Mouse (Mus musculus) heart, adult 10 weeks (tissue): ENCODE results near the gene Ndufv1. TPM values are rescaled to one million over a fixed set of nuclear protein-coding genes. Genes with fewer than 3 reads are reported as not detected.

Source experiments
- polyA plus RNA-seq: library from polyadenylated mRNA; stranded (reverse); fragments of 350-450 nt; fragmentation: Illumina TruSeq; extraction: RNeasy Lipid Tissue Mini Kit (QIAGEN cat#74804); gene quantifications from one replicate; pipeline ENCODE4 v1.2.3, GENCODE M21; 2014; ENCODE audit warnings: low read depth, low replicate concordance

Gene Ndufv1
- 979 TPM for polyA plus RNA-seq

GRCm38 (mm10) chr19:4012432-4013022 is at the start of gene Ndufv1:
Ndufv1 (minus strand) TSS chr19:4012806.

GRCm38 (mm10) chr19:4059069-4059740 is 46.6 kb upstream of the Ndufv1 start, which contains the start of gene Gstp3:
Gstp3 (minus strand) TSS chr19:4059569.

GRCm38 (mm10) chr19:4045966-4046865 is 33.6 kb upstream of the Ndufv1 start, which contains the start of gene Gstp2:
Gstp2 (minus strand) TSS chr19:4046023.

GRCm38 (mm10) chr19:4037788-4038232 is 25.2 kb upstream of the Ndufv1 start, which contains the start of gene Gstp1:
Gstp1 (minus strand) TSS chr19:4037985.

GRCm38 (mm10) chr19:4003112-4003511 is 9.5 kb downstream of the Ndufv1 start, which contains the start of gene Doc2g:
Doc2g (plus strand) TSS chr19:4003313.

GRCm38 (mm10) chr19:4000119-4000900 is 12.3 kb downstream of the Ndufv1 start, which contains the start of the genes Nudt8 and Gm49405:
Nudt8 (plus strand) TSS chr19:4000580.
Gm49405 (plus strand) TSS chr19:4000626.

GRCm38 (mm10) chr19:3992416-3992815 is 20.2 kb downstream of the Ndufv1 start, which contains the start of gene Tbx10:
Tbx10 (plus strand) TSS chr19:3992752.

GRCm38 (mm10) chr19:3986334-3986733 is 26.3 kb downstream of the Ndufv1 start, which contains the start of gene Acy3:
Acy3 (plus strand) TSS chr19:3986570.

GRCm38 (mm10) chr19:3972229-3972628 is 40.4 kb downstream of the Ndufv1 start, which contains the start of gene Aldh3b2:
Aldh3b2 (plus strand) TSS chr19:3972328.

GRCm38 (mm10) chr19:3958470-3958869 is 54.1 kb downstream of the Ndufv1 start, which contains the start of gene Aldh3b3:
Aldh3b3 (plus strand) TSS chr19:3958645.

Other genes starting within 250 kb of the Ndufv1 start
- 22.8 TPM for gene Kmt5b, start 245.4 kb downstream of the Ndufv1 start, polyA plus RNA-seq
- 10.1 TPM for gene Chka, start 161.0 kb downstream of the Ndufv1 start, polyA plus RNA-seq
- gene Tcirg1, start 105.7 kb downstream of the Ndufv1 start, polyA plus RNA-seq: 21.1 TPM
- 561 TPM for gene Ndufs8, start 100.0 kb downstream of the Ndufv1 start, polyA plus RNA-seq
- gene Aldh3b1, start 83.0 kb downstream of the Ndufv1 start, polyA plus RNA-seq: 2.2 TPM
- gene Unc93b1, start 77.6 kb downstream of the Ndufv1 start, polyA plus RNA-seq: 19.0 TPM
- 2.3 TPM for gene Aldh3b3, start 54.2 kb downstream of the Ndufv1 start, polyA plus RNA-seq
- 0.37 TPM for gene Aldh3b2, start 40.5 kb downstream of the Ndufv1 start, polyA plus RNA-seq
- gene Acy3, start 26.2 kb downstream of the Ndufv1 start, polyA plus RNA-seq: 51.1 TPM
- gene Tbx10, start 20.1 kb downstream of the Ndufv1 start, polyA plus RNA-seq: not detected
- 167 TPM for gene Nudt8, start 12.2 kb downstream of the Ndufv1 start, polyA plus RNA-seq
- gene Gm49405, start 12.2 kb downstream of the Ndufv1 start, polyA plus RNA-seq: 9.5 TPM
- 265 TPM for gene Doc2g, start 9.5 kb downstream of the Ndufv1 start, polyA plus RNA-seq
- 343 TPM for gene Gstp1, start 25.2 kb upstream of the Ndufv1 start, polyA plus RNA-seq
- gene Gstp2, start 33.2 kb upstream of the Ndufv1 start, polyA plus RNA-seq: 33.1 TPM
- not detected for gene Gstp3, start 46.8 kb upstream of the Ndufv1 start, polyA plus RNA-seq
- not detected for gene Cabp2, start 68.8 kb upstream of the Ndufv1 start, polyA plus RNA-seq
- gene Cdk2ap2, start 84.4 kb upstream of the Ndufv1 start, polyA plus RNA-seq: 40.5 TPM
- gene Pitpnm1, start 87.2 kb upstream of the Ndufv1 start, polyA plus RNA-seq: 21.9 TPM
- 71.4 TPM for gene Aip, start 113.1 kb upstream of the Ndufv1 start, polyA plus RNA-seq
- not detected for gene Gpr152, start 127.0 kb upstream of the Ndufv1 start, polyA plus RNA-seq
- not detected for gene Cabp4, start 131.2 kb upstream of the Ndufv1 start, polyA plus RNA-seq
- 54.9 TPM for gene Coro1b, start 135.8 kb upstream of the Ndufv1 start, polyA plus RNA-seq
- 1.1 TPM for gene Ptprcap, start 140.8 kb upstream of the Ndufv1 start, polyA plus RNA-seq
- gene Rps6kb2, start 150.5 kb upstream of the Ndufv1 start, polyA plus RNA-seq: 26.9 TPM
- gene Carns1, start 162.7 kb upstream of the Ndufv1 start, polyA plus RNA-seq: 49.6 TPM
- 22.6 TPM for gene Tbc1d10c, start 178.5 kb upstream of the Ndufv1 start, polyA plus RNA-seq
- gene Ppp1ca, start 179.3 kb upstream of the Ndufv1 start, polyA plus RNA-seq: 318 TPM
- 6.4 TPM for gene Rad9a, start 188.9 kb upstream of the Ndufv1 start, polyA plus RNA-seq
- gene Clcf1, start 201.4 kb upstream of the Ndufv1 start, polyA plus RNA-seq: 3.0 TPM
- not detected for gene AC109138.7, start 201.6 kb upstream of the Ndufv1 start, polyA plus RNA-seq
- 21.7 TPM for gene Pold4, start 219.1 kb upstream of the Ndufv1 start, polyA plus RNA-seq